Mouse (Mus musculus): ENCODE measurements at regions not wholly inside any gene's neighbourhood (a gene's known extent, or its start where the extent isn't known, plus 50 kb on each side); places are given as distances from the start of the nearest gene placed in this dataset.

- TF ChIP-seq CTCF (IDR thresholded peaks at IDR 0.05; ENCODE audit: low read depth, low read length) = no peak
- TF ChIP-seq TAL1 (conservative IDR thresholded peaks at IDR 0.05; ENCODE audit: low read depth, low read length) = no peak
- no peak for TF ChIP-seq GATA1 (IDR thresholded peaks at IDR 0.05; ENCODE audit: borderline replicate concordance, low read length)
Observed at GRCm38 (mm10) chr12:26815771-26816170, 346.8 kb downstream of the Cmpk2 start.
